Mouse (Mus musculus): ENCODE measurements at regions not wholly inside any gene's neighbourhood (a gene's known extent, or its start where the extent isn't known, plus 50 kb on each side); places are given as distances from the start of the nearest gene placed in this dataset.

- H3K9ac ChIP-seq (ENCODE audit: low read depth, low read length): no peak overlapping the region
- no peaks in the 10 kb centered on the region for H3K4me1 ChIP-seq (replicated peaks; ENCODE audit: control insufficient read depth, insufficient read depth, low read length)
- DNase-seq (ENCODE audit: low spot score) (no peak), ATAC-seq (ENCODE audit: low FRiP score) (no peak)
- no peak overlapping the region for H3K4me2 ChIP-seq (replicated peaks; ENCODE audit: low read depth, low read length)
- H3K36me3 ChIP-seq (ENCODE audit: control insufficient read depth, insufficient read depth, low read length): no peaks in the 10 kb centered on the region
- 74% methylated on average over 8 of the region's 8 CpGs for WGBS
- no peak overlapping the region for H3K27ac ChIP-seq (ENCODE audit: low read depth, low read length)
- H3K4me3 ChIP-seq (ENCODE audit: low read depth, low read length): no peak overlapping the region
- no peaks in the 10 kb centered on the region for H3K9me3 ChIP-seq (ENCODE audit: control insufficient read depth, low read length)
- H3K27me3 ChIP-seq (ENCODE audit: control insufficient read depth, insufficient read depth, low read length): no peaks in the 10 kb centered on the region
Observed at GRCm38 (mm10) chr14:46569273-46569672, 178.8 kb upstream of the Bmp4 start.

- Histone ChIP-seq H3K9ac (ENCODE audit: low read depth, low read length) (no peak overlapping the region), H3K9me3 (ENCODE audit: control insufficient read depth, low read length) (no peaks in the 10 kb centered on the region), H3K4me3 (ENCODE audit: low read depth, low read length) (no peak overlapping the region), H3K36me3 (ENCODE audit: control insufficient read depth, insufficient read depth, low read length) (no peaks in the 10 kb centered on the region), H3K4me2 (replicated peaks; ENCODE audit: low read depth, low read length) (no peak overlapping the region), H3K27me3 (ENCODE audit: control insufficient read depth, insufficient read depth, low read length) (no peaks in the 10 kb centered on the region), H3K27ac (ENCODE audit: low read depth, low read length) (no peak overlapping the region), H3K4me1 (replicated peaks; ENCODE audit: control insufficient read depth, insufficient read depth, low read length) (no peaks in the 10 kb centered on the region)
- no peak for ATAC-seq (ENCODE audit: low FRiP score)
- no peak for DNase-seq (ENCODE audit: low spot score)
- 55% methylated on average over 3 of the region's 3 CpGs for WGBS
Observed at GRCm38 (mm10) chr14:46567411-46567780, 176.9 kb upstream of the Bmp4 start.

- no peak for ATAC-seq (ENCODE audit: low FRiP score)
- H3K9me3 ChIP-seq (ENCODE audit: control insufficient read depth, low read length): no peaks in the 10 kb centered on the region
Observed at GRCm38 (mm10) chr14:46566681-46567410, 176.4 kb upstream of the Bmp4 start.

GRCm38 (mm10) chr14:46564998-46565397 is 174.5 kb upstream of the Bmp4 start:
- no peak overlapping the region for H3K9ac ChIP-seq (ENCODE audit: low read depth, low read length)
- H3K9me3 ChIP-seq (ENCODE audit: control insufficient read depth, low read length): no peaks in the 10 kb centered on the region
- 18% methylated on average over 3 of the region's 3 CpGs for WGBS

More at GRCm38 (mm10) chr14:46566681-46567410, 176.4 kb upstream of the Bmp4 start:
- Histone ChIP-seq H3K4me2 (replicated peaks; ENCODE audit: low read depth, low read length) (no peak overlapping the region), H3K4me1 (replicated peaks; ENCODE audit: control insufficient read depth, insufficient read depth, low read length) (no peaks in the 10 kb centered on the region), H3K9ac (ENCODE audit: low read depth, low read length) (no peak overlapping the region), H3K4me3 (ENCODE audit: low read depth, low read length) (no peak overlapping the region), H3K36me3 (ENCODE audit: control insufficient read depth, insufficient read depth, low read length) (no peaks in the 10 kb centered on the region), H3K27me3 (ENCODE audit: control insufficient read depth, insufficient read depth, low read length) (no peaks in the 10 kb centered on the region), H3K27ac (ENCODE audit: low read depth, low read length) (no peak overlapping the region)
- no peak for DNase-seq (ENCODE audit: low spot score)
- WGBS: 71% methylated on average over 9 of the region's 9 CpGs

GRCm38 (mm10) chr14:46562016-46562415 is 171.5 kb upstream of the Bmp4 start:
- no peak overlapping the region for H3K4me2 ChIP-seq (replicated peaks; ENCODE audit: low read depth, low read length)
- WGBS: 91% methylated on average over 5 of the region's 5 CpGs
- H3K27me3 ChIP-seq (ENCODE audit: control insufficient read depth, insufficient read depth, low read length): no peaks in the 10 kb centered on the region
- no peaks in the 10 kb centered on the region for H3K36me3 ChIP-seq (ENCODE audit: control insufficient read depth, insufficient read depth, low read length)
- H3K27ac ChIP-seq (ENCODE audit: low read depth, low read length): no peak overlapping the region
- no peak overlapping the region for H3K9ac ChIP-seq (ENCODE audit: low read depth, low read length)
- no peaks in the 10 kb centered on the region for H3K9me3 ChIP-seq (ENCODE audit: control insufficient read depth, low read length)
- no peak for DNase-seq (ENCODE audit: low spot score)
- no peak overlapping the region for H3K4me3 ChIP-seq (ENCODE audit: low read depth, low read length)
- ATAC-seq (ENCODE audit: low FRiP score): no peak
- H3K4me1 ChIP-seq (replicated peaks; ENCODE audit: control insufficient read depth, insufficient read depth, low read length): no peaks in the 10 kb centered on the region

More at GRCm38 (mm10) chr14:46564998-46565397, 174.5 kb upstream of the Bmp4 start:
- no peaks in the 10 kb centered on the region for H3K36me3 ChIP-seq (ENCODE audit: control insufficient read depth, insufficient read depth, low read length)
- no peaks in the 10 kb centered on the region for H3K27me3 ChIP-seq (ENCODE audit: control insufficient read depth, insufficient read depth, low read length)
- no peak overlapping the region for H3K4me2 ChIP-seq (replicated peaks; ENCODE audit: low read depth, low read length)
- no peak for ATAC-seq (ENCODE audit: low FRiP score)
- H3K27ac ChIP-seq (ENCODE audit: low read depth, low read length): no peak overlapping the region
- H3K4me1 ChIP-seq (replicated peaks; ENCODE audit: control insufficient read depth, insufficient read depth, low read length): no peaks in the 10 kb centered on the region
- DNase-seq (ENCODE audit: low spot score): peak; percentile 72
- no peak overlapping the region for H3K4me3 ChIP-seq (ENCODE audit: low read depth, low read length)

GRCm38 (mm10) chr14:46553239-46553638 is 162.8 kb upstream of the Bmp4 start:
- DNase-seq (ENCODE audit: low spot score) (no peak), ATAC-seq (ENCODE audit: low FRiP score) (no peak)
- no peak overlapping the region for H3K4me3 ChIP-seq (ENCODE audit: low read depth, low read length)
- no peak overlapping the region for H3K27ac ChIP-seq (ENCODE audit: low read depth, low read length)
- no peaks in the 10 kb centered on the region for H3K9me3 ChIP-seq (ENCODE audit: control insufficient read depth, low read length)
- no peaks in the 10 kb centered on the region for H3K27me3 ChIP-seq (ENCODE audit: control insufficient read depth, insufficient read depth, low read length)
- 91% methylated on average over 2 of the region's 2 CpGs for WGBS
- no peaks in the 10 kb centered on the region for H3K36me3 ChIP-seq (ENCODE audit: control insufficient read depth, insufficient read depth, low read length)
- H3K4me2 ChIP-seq (replicated peaks; ENCODE audit: low read depth, low read length): no peak overlapping the region
- no peak overlapping the region for H3K9ac ChIP-seq (ENCODE audit: low read depth, low read length)
- no peaks in the 10 kb centered on the region for H3K4me1 ChIP-seq (replicated peaks; ENCODE audit: control insufficient read depth, insufficient read depth, low read length)

- Histone ChIP-seq H3K4me3 (ENCODE audit: low read depth, low read length) (no peak overlapping the region), H3K4me1 (replicated peaks; ENCODE audit: control insufficient read depth, insufficient read depth, low read length) (no peaks in the 10 kb centered on the region), H3K27ac (ENCODE audit: low read depth, low read length) (no peak overlapping the region), H3K9me3 (ENCODE audit: control insufficient read depth, low read length) (no peaks in the 10 kb centered on the region), H3K4me2 (replicated peaks; ENCODE audit: low read depth, low read length) (no peak overlapping the region), H3K27me3 (ENCODE audit: control insufficient read depth, insufficient read depth, low read length) (no peaks in the 10 kb centered on the region), H3K36me3 (ENCODE audit: control insufficient read depth, insufficient read depth, low read length) (no peaks in the 10 kb centered on the region), H3K9ac (ENCODE audit: low read depth, low read length) (no peak overlapping the region)
- ATAC-seq (ENCODE audit: low FRiP score): no peak
- DNase-seq (ENCODE audit: low spot score): no peak
- WGBS: 58% methylated on average over 6 of the region's 6 CpGs
Observed at GRCm38 (mm10) chr14:46546146-46546545, 155.7 kb upstream of the Bmp4 start.

- ATAC-seq (ENCODE audit: low FRiP score) (no peak), DNase-seq (ENCODE audit: low spot score) (no peak)
- Histone ChIP-seq H3K4me3 (ENCODE audit: low read depth, low read length) (no peak overlapping the region), H3K27me3 (ENCODE audit: control insufficient read depth, insufficient read depth, low read length) (no peaks in the 10 kb centered on the region), H3K9me3 (ENCODE audit: control insufficient read depth, low read length) (no peaks in the 10 kb centered on the region), H3K36me3 (ENCODE audit: control insufficient read depth, insufficient read depth, low read length) (no peaks in the 10 kb centered on the region), H3K4me2 (replicated peaks; ENCODE audit: low read depth, low read length) (no peak overlapping the region), H3K27ac (ENCODE audit: low read depth, low read length) (no peak overlapping the region), H3K9ac (ENCODE audit: low read depth, low read length) (no peak overlapping the region), H3K4me1 (replicated peaks; ENCODE audit: control insufficient read depth, insufficient read depth, low read length) (no peaks in the 10 kb centered on the region)
- WGBS: 88% methylated on average over 6 of the region's 6 CpGs
Observed at GRCm38 (mm10) chr14:46539466-46540187, 149.2 kb upstream of the Bmp4 start.
